Mouse (Mus musculus) heart, postnatal 4 days (tissue): ENCODE measurements around the gene Tsga10. TPM values are rescaled to one million over a fixed set of nuclear protein-coding genes. Genes with fewer than 3 reads are reported as not detected.
"Not testable (repeated sequence)": the region's sequence is repeated elsewhere in the genome, so short reads cannot be mapped to it uniquely, and the experiment has no call there.

Experiments
- DNase-seq: peaks from one replicate; pipeline ENCODE4 v3.0.0; 2021
- total RNA-seq, 2 experiments: library from RNA; stranded (reverse); gene quantifications; 2 replicates each; pipeline ENCODE4 v1.2.3; 2021

The Tsga10 gene
- total RNA-seq, 2 experiments from 2014 or later: 4.1 to 4.2 TPM

DNA sequence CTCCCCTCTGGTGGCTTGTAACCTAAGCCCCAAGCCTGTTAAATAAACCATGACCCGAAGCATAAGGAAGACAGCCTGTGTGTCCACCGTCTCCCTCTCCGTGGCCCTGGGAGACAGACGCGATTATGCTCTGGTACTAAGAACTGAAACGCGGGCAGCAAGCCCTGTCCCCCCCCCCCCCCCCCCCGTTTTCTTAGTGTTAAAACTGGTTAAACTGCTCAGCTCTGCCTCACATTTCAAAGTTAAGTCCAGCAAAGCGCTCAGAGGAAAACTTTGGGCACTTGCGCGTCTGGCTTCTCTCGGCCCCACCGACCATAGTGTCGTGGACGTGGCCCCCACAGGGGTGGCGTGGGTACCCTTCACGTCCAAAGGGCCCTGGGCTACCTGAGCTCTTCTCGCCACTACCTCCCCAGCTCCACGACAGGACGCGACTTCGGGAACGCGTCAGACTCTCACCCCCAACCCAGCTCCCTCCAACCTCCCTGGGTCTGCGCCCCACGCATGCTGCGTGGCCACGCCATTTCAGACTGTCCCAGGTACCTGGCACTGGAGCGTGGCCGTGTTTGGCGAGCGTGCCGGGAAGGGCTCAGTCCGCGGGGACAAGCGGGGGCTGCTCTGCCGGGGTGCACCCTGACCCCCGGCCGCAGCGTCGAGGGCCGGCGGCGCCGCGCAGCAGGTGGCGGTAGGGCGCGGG lies 147.1 kb downstream of the Tsga10 start:
- DNase-seq: no peak

DNA sequence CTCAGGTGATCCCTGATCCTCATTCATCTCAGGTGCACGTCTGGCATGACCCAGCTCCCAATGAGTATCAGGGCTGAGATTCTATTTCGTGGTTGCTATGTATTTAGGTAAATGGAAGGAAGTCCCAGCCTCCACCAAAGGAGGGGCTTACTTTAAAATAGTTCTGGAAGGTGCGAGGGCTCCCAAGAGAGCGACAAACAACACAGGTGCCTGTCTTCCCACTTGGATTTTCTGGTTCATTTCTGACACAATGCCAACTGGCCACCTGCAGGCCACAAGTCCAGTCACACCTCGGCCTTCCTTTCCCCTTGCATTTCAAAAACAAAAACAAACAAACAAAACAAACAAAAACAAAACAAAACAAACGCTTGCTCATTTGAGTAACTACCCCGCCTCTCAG lies 147.7 kb downstream of the Tsga10 start:
- no peak for DNase-seq

DNA sequence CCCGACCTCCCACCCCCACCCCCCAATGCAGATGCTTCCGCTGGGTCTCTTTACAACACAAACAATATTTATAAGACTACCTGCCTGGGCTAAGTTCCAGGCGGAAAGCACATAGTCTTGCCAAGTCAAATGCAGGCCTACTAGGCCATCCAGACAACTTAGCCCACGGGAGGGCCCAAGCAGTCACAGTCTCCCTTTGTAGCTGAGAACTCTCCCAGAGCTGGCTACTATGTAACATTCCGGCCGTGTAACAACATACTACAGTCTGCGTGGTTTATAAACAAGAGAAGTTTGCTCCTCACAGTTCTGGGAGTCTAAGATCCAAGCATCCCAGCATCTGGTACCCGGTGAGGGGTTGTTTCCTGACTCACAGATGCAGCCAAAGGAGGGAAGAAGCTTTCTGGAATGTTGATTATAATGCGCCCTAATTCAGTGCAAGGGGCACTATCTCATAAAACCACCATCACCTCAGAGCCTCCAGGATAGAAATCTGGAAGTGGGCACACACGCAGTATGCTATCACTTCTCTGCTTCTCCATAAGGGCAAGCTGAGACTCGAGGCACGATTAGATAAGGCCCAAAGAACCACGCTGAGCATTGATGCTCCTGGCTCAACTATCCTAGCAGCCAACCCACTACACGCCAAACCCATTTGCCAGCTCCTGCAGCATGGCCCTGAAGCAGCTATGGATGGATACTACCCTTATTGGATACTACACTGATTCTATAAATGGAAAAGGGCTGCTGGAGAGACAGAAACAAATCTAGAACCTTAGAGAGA lies 148.6 kb downstream of the Tsga10 start:
- no peak for DNase-seq

DNA sequence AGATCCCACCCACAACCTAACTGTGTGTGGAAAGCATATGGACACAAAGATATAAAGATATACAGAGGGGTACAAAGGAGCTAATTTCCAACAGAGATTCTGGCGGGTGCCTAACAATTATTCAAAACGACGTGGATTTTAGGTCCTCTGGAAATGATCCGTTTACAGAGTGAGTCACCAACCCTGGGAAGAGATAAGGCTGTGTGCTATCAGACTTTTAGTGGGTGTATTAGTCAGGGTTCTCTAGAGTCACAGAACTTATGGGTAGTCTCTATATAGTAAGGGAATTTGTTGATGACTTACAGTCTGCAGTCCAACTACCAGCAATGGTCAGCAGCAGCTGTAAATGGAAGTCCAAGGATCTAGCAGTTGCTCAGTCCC lies 153.9 kb downstream of the Tsga10 start:
- DNase-seq: not testable (repeated sequence)

DNA sequence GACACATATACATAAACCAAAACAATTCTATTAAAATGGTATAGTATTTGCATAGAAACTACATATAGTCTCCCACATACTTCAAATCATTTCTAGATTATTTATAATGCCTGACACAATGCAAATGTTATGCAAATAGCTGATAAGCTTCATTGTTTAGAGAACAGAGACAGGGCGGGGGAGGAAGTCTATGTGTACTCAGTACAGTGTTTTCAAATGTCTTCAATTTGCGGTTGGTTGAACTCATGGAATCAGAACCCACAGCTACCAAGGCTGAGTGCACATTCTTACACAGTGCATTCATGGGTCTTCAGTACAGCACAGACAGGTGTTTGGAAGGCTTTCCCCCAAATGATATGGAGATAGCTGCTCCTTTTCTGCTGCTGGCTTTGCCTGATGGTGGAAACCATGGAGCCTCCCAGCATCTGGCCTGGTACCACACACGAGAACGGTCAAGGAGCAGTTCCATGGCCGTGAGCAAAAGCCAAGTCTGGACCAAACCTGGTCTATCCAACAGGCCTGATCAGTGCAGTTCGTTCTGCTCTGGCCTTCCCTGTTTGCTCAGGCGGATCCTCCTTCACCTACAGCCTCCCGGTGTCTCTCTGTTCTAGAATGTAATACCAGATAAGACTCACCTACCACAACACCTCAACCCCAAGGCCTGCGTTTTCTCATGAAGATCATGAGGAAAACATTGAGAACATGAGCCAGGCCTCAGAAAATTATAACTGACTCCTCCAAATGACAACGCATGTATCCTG lies 154.5 kb downstream of the Tsga10 start:
- no peak for DNase-seq

DNA sequence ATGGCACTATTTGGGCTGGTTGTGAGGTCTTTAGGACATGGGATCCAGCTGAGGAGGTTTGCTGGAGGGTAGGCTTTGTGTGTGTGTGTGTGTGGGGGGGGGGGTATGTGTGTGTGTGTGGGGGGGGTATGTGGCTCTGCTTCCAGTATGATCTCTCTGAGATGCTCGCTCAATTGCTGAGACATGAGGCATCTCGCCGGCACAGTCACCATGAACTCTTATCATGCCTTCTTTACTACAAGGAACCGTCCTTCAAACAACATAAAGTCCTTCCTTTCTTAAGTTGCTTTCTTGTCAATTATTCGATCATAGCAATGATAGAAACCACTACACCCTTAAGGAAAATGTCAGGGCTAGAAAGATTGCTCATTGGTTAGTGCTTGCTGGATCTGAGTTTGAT lies 155.1 kb downstream of the Tsga10 start:
- DNase-seq: no peak

DNA sequence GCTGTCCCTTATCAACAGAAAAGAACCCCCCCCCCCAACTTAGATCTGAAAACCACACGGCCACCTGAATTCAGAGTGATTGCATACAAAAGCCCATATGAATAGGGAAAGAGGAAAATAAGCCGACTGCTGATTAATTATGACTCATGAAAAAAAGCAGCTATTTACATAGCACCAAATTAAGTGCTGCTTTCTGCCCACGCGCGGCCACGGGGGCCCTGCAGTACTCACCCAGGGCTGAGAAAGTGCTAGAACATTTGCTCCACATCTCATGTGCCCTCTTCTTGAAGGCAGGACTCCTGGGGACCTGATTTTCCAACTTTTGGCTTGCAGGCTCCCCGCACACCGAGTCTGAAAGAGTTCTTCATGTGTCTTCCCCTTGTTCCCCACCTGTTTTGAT lies 156.5 kb downstream of the Tsga10 start:
- no peak for DNase-seq

DNA sequence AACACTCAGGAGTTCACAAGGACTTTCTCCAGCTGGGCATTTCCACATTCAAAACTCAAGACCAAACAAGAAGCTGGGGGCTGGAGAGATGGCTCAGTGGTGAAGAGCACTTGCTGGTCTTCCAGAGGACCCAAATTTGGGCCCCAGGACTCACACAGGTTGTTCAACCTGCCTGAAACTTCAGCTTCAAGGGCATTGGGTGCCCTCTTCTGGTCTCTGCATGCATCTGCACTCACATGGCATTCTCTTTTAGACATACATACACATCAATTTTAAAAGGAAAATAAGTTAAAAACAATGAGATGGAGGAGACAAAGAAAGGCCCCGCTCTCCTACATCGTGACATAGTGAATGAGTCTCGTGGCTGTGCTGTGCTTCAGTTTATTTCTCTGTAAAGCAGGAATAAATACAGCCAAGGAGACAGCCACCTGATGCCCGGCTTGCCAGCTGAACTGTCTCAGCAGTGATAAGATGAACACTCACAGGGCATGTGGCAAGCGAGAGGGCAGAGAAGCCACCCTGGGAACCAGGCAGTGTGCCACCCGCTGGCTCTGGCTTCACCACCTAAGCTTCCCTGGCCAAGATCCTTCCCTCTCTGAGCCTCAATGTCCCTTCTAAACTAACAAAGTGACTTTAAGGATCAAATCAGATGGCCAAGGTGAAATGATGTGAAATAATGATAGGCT lies 157.8 kb downstream of the Tsga10 start:
- no peak for DNase-seq

Other genes with a start within 250 kb of the Tsga10 start
- gene 2010300C02Rik, start 146.3 kb downstream of the Tsga10 start, total RNA-seq: 1 to 10 TPM; 1.7 to 1.9 TPM
- gene Lipt1, start 5.3 kb upstream of the Tsga10 start, total RNA-seq: 1 to 10 TPM; 7.3 to 8.6 TPM
- gene Mitd1, start 24.0 kb upstream of the Tsga10 start, total RNA-seq: 1 to 10 TPM; 5.8 to 7.9 TPM
- 100 to 1,000 TPM; 283 to 286 TPM for gene Mrpl30, start 24.0 kb upstream of the Tsga10 start, total RNA-seq
- not detected for gene Lyg2, start 50.1 kb upstream of the Tsga10 start, total RNA-seq
- gene Lyg1, start 91.3 kb upstream of the Tsga10 start, total RNA-seq: not detected
- 10 to 100 TPM; 67.9 to 72.0 TPM for gene Txndc9, start 131.5 kb upstream of the Tsga10 start, total RNA-seq
- gene Eif5b, start 131.6 kb upstream of the Tsga10 start, total RNA-seq: 10 to 100 TPM; 36.4 to 36.7 TPM